Mouse (Mus musculus): ENCODE results near the gene Pex16.

Pex16 gene

GRCm38 (mm10) chr2:92422388-92423135 lies 48.1 kb downstream of the Pex16 start:
- no peak for DNase-seq (ENCODE audit: low spot score in 2 of 2)

GRCm38 (mm10) chr2:92423156-92423555 lies 48.7 kb downstream of the Pex16 start:
- no peak for DNase-seq (ENCODE audit: low spot score in 2 of 2)

- peak; percentile 97 to 98 for DNase-seq (ENCODE audit: low spot score in 2 of 2)
Observed at GRCm38 (mm10) chr2:92423702-92424461, 49.4 kb downstream of the Pex16 start.

DNA sequence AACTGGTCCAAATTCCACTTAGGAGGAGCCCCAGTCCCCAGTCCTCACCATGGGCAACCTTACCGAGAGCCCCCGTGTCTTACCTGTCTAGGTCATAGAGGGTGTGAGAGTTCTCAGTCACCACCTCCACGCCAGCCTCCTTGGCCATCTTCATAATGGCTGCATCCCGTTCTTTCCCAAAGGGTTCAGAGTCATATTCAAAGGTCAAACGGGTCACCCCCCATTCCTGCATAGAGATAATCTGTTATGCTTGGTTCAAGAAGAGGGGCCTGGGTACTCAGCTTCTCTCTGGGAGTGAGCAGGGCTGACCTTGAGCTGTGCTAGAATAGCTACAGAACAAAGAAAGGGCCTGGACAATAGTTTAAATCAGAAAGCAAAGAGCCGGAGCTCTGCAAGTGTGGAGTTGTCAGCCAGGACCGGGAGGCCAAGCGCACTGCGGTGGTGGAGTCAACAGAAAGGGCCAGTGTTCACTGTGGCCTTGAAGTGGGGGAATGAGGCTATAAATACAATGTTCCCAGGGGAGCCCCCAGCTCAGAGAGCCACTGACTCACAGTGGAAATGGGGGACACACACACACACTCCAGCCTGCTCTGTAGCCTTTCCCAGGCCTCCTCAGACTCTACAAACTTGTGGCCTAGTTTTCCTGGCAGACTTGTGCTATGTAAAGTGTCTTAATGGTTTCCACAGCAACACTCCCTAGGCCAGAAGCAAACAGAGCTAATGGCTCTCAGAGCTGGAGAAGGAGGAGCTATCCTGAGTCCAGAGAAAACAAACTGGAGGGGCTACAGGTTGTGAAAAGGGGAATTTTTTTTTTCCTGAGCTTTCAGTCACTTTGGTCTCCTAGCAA lies 50.2 kb downstream of the Pex16 start:
- DNase-seq (ENCODE audit: low spot score in 2 of 2): peak; percentile 86 to 90

DNA sequence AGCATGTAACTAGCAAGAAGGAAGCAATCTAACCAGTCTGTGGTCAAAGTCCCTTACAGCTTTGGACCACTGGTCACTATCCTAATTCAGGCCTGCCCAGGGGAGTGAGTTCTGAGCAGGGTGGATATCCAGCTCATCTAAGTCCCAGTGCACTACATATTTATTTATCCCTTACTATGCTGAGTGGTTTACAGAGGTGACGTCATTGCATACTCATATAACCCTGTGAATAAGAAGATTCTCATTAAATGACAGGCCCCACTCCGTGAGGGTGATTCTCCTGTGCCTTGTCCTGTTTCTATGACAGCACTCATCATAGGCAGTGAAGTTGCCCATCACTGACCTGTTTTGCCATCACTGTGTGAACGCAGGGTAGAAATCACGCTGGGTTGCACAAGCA lies 50.9 kb downstream of the Pex16 start:
- DNase-seq (ENCODE audit: low spot score in 2 of 2): no peak

GRCm38 (mm10) chr2:92426426-92426825 lies 52.0 kb downstream of the Pex16 start:
- peak; percentile 75 to 79 for DNase-seq (ENCODE audit: low spot score in 2 of 2)

- DNase-seq (ENCODE audit: low spot score in 2 of 2): peak; percentile 84 to 86
Observed at GRCm38 (mm10) chr2:92427882-92428281, 53.4 kb downstream of the Pex16 start.

- DNase-seq (ENCODE audit: low spot score in 2 of 2): no peak
Observed at GRCm38 (mm10) chr2:92430089-92430488, 55.6 kb downstream of the Pex16 start.
